Mouse (Mus musculus) kidney, embryonic 15.5 days (tissue): ENCODE data around the gene Degs2. TPM values are rescaled to one million over a fixed set of nuclear protein-coding genes. Genes with fewer than 3 reads are reported as not detected.

Experiments used
- ATAC-seq: fragments of 200-750 bp; cut with Nextera tagmentation; replicated peaks from 2 replicates; pipeline ENCODE4 v1.8.0; 2017; ENCODE audit warnings: moderate TSS enrichment; ENCODE audit not compliant: low FRiP score
- H3K27ac ChIP-seq: fragments of 300-500 bp; sonication (generic); 2 replicates; pipeline ENCODE4 v1.5.1; 2015; ENCODE audit warnings: mild to moderate bottlenecking, inconsistent platforms
- H3K27me3 ChIP-seq: fragments of 300-500 bp; sonication (generic); 2 replicates; pipeline ENCODE4 v1.6.1; 2015; ENCODE audit warnings: inconsistent platforms
- H3K36me3 ChIP-seq: fragments of 300-500 bp; sonication (generic); 2 replicates; pipeline ENCODE4 v1.6.1; 2015; ENCODE audit warnings: inconsistent platforms
- H3K4me1 ChIP-seq: fragments of 300-500 bp; sonication (generic); 2 replicates; pipeline ENCODE4 v1.6.1; 2015; ENCODE audit warnings: inconsistent platforms
- H3K4me2 ChIP-seq: fragments of 300-500 bp; sonication (generic); 2 replicates; pipeline ENCODE4 v1.6.1; 2015; ENCODE audit warnings: moderate library complexity, mild to moderate bottlenecking, inconsistent platforms
- H3K4me3 ChIP-seq: fragments of 300-500 bp; sonication (generic); replicated peaks from 2 replicates; pipeline ENCODE4 v1.5.1; 2015; ENCODE audit warnings: mild to moderate bottlenecking, inconsistent platforms
- H3K9ac ChIP-seq: fragments of 300-500 bp; sonication (generic); 2 replicates; pipeline ENCODE4 v1.6.1; 2015; ENCODE audit warnings: mild to moderate bottlenecking, inconsistent platforms
- H3K9me3 ChIP-seq: fragments of 300-500 bp; sonication (generic); replicated peaks from 2 replicates; pipeline ENCODE4 v1.6.1; 2016; ENCODE audit warnings: inconsistent platforms
- WGBS: fragments of 180-500 bp; shearing (Covaris S2); methylation state at CpG from one replicate; pipeline ENCODE4 v1.1.7; 2015; ENCODE audit warnings: mixed read lengths; 5-methylcytosine and 5-hydroxymethylcytosine counted together
- polyA plus RNA-seq: library from polyadenylated mRNA; unstranded; fragments of >200 nt; fragmentation: Nextera tagmentation; extraction: Ambion mirVana; gene quantifications from 2 replicates; pipeline ENCODE4 v1.2.1, GENCODE M21; 2015

Degs2 gene
- 7.0 and 8.8 TPM in 2 replicates for polyA plus RNA-seq

DNA sequence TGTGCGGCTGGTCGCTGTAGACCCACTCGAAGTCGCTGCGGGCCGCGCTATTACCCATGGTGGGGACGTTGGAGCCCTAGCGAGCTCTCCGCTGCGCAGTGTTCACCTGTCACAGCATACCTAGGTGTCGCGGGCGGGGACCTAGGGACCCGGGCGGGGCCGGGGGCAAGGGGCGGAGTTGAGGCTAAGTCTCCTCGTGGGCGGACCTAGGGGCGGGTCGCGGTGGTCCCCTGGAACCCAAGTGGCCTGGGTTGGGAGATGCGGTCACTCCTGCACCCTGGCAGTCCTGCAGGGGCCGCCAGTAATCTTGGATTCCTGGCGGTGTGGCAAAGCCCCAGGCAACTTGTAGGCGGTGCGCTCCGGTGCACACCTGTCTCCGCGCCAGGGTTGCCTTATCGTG lies at the start of gene Degs2:
TSS of gene Degs2 (minus strand) at position 131 of the 400 bp plus-strand sequence.
- Histone ChIP-seq H3K27me3 (peaks cover 45% of the 10 kb centered on the region), H3K4me3 (peak within 1 kb of the TSS; percentile 42), H3K9me3 (no peaks in the 10 kb centered on the region), H3K4me1 (peaks cover 39% of the 10 kb centered on the region), H3K27ac (no peak within 1 kb of the TSS), H3K4me2 (peak within 1 kb of the TSS; percentile 61), H3K9ac (no peak within 1 kb of the TSS), H3K36me3 (no peaks in the 10 kb centered on the region)
- peak; percentile 88 for ATAC-seq
- under 1% methylated on average over 32 of the region's 32 CpGs for WGBS

DNA sequence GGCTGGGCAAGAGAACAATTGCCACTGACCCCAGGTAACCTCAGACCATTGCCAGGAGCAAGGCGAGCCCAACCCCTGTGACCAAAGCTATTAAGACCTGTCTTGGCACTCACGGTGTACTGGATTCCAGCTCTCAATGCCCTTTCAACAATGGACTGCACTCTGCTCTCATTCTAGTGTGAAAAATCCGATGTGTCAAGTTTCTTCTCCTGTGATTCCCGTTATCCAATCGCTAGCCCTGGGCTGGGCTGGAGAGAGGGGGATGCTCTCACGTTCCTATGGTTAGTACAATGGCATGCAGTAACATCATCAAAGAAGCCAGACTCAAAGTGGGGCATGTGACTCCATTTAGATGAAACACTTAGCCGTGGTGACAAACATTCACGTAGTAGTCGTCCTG lies 49.7 kb upstream of the Degs2 start:
- Histone ChIP-seq H3K4me3 (no peak overlapping the region), H3K4me1 (0 out of 2 replicates have a peak, but pooled peaks cover 2% of the 10 kb centered on the region), H3K27ac (no peak overlapping the region), H3K36me3 (no peaks in the 10 kb centered on the region), H3K9me3 (no peaks in the 10 kb centered on the region), H3K9ac (no peak overlapping the region), H3K27me3 (no peaks in the 10 kb centered on the region), H3K4me2 (no peak overlapping the region)
- no peak for ATAC-seq
- WGBS: 49% methylated on average over 9 of the region's 9 CpGs

DNA sequence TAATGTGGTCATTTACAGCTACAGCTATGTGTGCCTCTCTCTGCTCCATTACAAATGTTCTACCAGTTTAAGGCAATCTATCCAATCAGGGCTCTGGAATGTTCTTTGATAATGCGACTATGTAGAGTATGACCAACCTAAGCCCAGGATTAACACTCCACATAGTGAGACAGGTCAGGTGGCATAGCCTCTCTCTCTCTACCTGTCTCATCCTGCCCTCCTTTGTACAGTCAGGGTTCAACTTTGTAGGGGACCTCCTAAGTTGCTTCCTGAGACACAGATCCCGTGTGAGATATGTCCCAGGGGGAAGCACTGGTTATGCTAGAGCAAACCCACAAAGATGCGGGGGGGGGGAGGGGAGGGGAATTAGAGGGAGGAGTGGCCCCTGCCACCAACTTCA lies 48.1 kb upstream of the Degs2 start:
- ATAC-seq: no peak
- H3K9me3 ChIP-seq: no peaks in the 10 kb centered on the region
- WGBS: 63% methylated on average over 3 of the region's 3 CpGs
- 0 out of 2 replicates have a peak, but pooled peaks cover 2% of the 10 kb centered on the region for H3K4me1 ChIP-seq
- H3K36me3 ChIP-seq: no peaks in the 10 kb centered on the region
- H3K27me3 ChIP-seq: no peaks in the 10 kb centered on the region
- H3K9ac ChIP-seq: no peak overlapping the region
- H3K4me2 ChIP-seq: no peak overlapping the region
- no peak overlapping the region for H3K27ac ChIP-seq
- no peak overlapping the region for H3K4me3 ChIP-seq

DNA sequence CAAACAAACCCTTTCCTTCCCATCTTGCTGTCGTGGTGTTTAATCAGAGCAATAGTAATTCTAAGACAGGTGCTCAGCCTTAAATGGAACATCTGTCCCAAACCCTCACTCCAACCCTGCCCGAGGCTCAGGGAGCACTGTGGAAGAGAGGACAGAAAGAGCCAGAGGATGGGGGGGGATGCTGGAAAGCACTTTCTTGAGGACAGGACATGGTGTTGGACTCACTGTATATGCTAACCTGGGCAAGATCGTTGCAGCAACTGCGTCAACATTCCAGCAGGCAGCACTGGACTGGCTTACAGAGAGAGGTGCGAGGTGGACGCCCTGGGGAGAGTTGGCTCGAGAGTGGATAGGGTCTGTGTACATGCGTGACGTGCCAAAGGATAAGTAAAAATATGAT lies 47.3 kb upstream of the Degs2 start:
- Histone ChIP-seq H3K9me3 (no peaks in the 10 kb centered on the region), H3K4me1 (0 out of 2 replicates have a peak, but pooled peaks cover 2% of the 10 kb centered on the region), H3K27me3 (no peaks in the 10 kb centered on the region), H3K9ac (no peak overlapping the region), H3K4me3 (no peak overlapping the region), H3K36me3 (no peaks in the 10 kb centered on the region), H3K4me2 (no peak overlapping the region), H3K27ac (no peak overlapping the region)
- 81% methylated on average over 9 of the region's 9 CpGs for WGBS
- no peak for ATAC-seq

DNA sequence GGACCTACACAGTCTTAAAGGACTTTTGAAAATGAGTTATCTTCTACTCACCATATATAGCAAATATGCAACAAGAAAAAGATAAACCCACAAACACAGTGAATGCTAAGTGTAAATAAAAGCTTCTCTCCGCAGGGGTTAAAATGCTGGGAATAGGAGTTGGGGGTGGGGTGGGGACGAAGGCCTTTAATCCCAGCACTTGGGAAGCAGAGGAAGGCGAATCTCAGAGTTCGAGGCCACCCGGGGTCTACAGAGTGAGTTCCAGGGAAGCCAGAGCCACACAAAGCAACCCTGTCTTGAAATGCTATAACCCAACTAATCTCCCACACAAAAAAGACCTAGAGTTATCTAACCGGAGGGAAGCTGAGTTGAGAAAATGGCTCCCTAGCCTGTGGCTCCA lies 46.9 kb upstream of the Degs2 start:
- H3K27ac ChIP-seq: no peak overlapping the region
- WGBS: 79% methylated on average over 6 of the region's 6 CpGs
- ATAC-seq: no peak
- no peaks in the 10 kb centered on the region for H3K9me3 ChIP-seq
- H3K9ac ChIP-seq: no peak overlapping the region
- 0 out of 2 replicates have a peak, but pooled peaks cover 2% of the 10 kb centered on the region for H3K4me1 ChIP-seq
- H3K4me2 ChIP-seq: no peak overlapping the region
- H3K27me3 ChIP-seq: no peaks in the 10 kb centered on the region
- H3K4me3 ChIP-seq: no peak overlapping the region
- H3K36me3 ChIP-seq: no peaks in the 10 kb centered on the region

DNA sequence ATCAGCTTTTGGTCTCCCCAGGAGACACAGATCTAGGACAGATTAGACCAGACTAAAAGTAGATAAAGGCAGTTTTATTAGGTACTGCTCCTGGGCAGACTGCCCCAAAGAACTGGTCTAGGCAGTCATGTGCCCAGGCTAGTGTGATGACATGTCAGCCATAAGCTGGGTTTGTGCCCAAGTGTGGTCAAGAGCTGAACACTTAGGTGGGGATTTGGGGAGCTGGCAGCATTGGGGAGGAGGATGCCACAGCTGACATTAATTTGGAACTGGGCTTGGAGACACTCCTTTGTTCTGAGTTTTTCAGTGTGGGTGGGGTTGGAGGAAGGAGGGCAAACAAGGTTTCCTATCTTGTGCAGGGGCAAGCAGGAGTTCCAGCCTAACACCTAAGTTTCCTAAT lies 43.9 kb upstream of the Degs2 start:
- Histone ChIP-seq H3K36me3 (no peaks in the 10 kb centered on the region), H3K9ac (no peak overlapping the region), H3K4me1 (0 out of 2 replicates have a peak, but pooled peaks cover 2% of the 10 kb centered on the region), H3K4me3 (no peak overlapping the region), H3K27me3 (no peaks in the 10 kb centered on the region), H3K27ac (no peak overlapping the region), H3K4me2 (no peak overlapping the region), H3K9me3 (no peaks in the 10 kb centered on the region)
- no peak for ATAC-seq

DNA sequence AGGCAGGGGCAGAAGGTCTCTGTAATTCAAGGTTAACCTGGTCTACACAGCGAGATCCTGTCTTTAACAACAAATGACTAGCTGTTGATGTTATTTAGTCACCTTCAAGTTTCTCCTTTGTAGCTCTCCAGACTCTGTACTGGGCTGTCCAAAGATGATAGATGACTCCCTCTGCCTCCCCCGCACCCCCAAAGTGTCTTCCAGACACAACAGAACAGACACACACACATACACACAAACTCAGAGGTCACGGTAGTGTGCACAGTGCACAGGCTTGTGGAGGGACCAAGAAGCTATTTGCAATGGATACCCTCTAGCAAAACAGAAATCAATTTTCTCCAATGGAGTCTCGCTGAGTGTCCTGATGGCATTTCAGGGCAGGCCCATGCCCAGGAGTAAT lies 40.1 kb upstream of the Degs2 start:
- no peaks in the 10 kb centered on the region for H3K9me3 ChIP-seq
- H3K9ac ChIP-seq: no peak overlapping the region
- H3K36me3 ChIP-seq: no peaks in the 10 kb centered on the region
- no peak for ATAC-seq
- no peak overlapping the region for H3K4me2 ChIP-seq
- no peak overlapping the region for H3K4me3 ChIP-seq
- H3K27me3 ChIP-seq: no peaks in the 10 kb centered on the region
- no peaks in the 10 kb centered on the region for H3K4me1 ChIP-seq
- 49% methylated on average over 4 of the region's 4 CpGs for WGBS
- no peak overlapping the region for H3K27ac ChIP-seq

DNA sequence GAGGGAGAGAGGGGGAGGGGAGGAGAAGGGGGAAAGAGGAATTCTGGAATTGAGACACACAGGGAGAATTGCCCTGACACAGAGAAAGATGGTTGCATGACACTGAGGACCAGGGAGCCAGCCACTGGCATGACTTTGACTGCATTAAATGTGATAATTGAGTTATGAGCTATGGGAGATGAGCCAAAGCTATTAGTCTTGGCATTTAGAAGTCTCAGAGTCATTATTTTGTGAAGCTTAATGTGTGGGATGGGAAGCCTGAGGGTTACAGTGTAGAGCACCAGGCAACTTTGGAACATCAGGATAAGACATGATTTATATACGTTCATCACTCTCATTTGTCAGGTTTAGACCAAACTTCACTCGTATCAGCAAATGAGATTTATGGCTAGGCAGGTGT lies 39.4 kb upstream of the Degs2 start:
- H3K27me3 ChIP-seq: no peaks in the 10 kb centered on the region
- H3K9ac ChIP-seq: no peak overlapping the region
- no peak overlapping the region for H3K27ac ChIP-seq
- no peak for ATAC-seq
- H3K4me3 ChIP-seq: no peak overlapping the region
- WGBS: 70% methylated on average over 2 of the region's 2 CpGs
- H3K4me2 ChIP-seq: no peak overlapping the region
- no peaks in the 10 kb centered on the region for H3K4me1 ChIP-seq
- no peaks in the 10 kb centered on the region for H3K36me3 ChIP-seq
- H3K9me3 ChIP-seq: no peaks in the 10 kb centered on the region

DNA sequence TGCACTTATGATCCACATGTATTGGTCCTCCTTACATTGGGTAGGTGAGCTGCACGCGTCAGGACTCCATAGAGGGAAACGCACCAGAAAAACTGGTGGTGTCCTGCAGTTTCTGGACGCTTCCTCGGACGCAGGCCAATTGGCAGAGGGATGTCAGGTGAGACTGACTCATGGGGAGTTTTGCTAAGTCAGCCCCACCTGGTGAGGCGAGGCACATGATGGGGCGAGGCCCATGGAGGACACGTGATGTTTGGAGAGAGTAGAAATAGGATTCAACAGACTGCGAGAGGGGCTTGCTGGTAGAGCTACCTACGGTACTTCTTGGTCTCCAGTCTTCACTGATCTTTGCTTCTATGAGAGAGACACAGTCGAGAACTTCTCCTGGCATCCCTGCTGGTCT lies 36.6 kb upstream of the Degs2 start:
- H3K4me1 ChIP-seq: no peaks in the 10 kb centered on the region
- H3K9ac ChIP-seq: no peak overlapping the region
- H3K36me3 ChIP-seq: no peaks in the 10 kb centered on the region
- 94% methylated on average over 12 of the region's 12 CpGs for WGBS
- H3K4me2 ChIP-seq: no peak overlapping the region
- no peak overlapping the region for H3K27ac ChIP-seq
- no peak for ATAC-seq
- no peak overlapping the region for H3K4me3 ChIP-seq
- no peaks in the 10 kb centered on the region for H3K9me3 ChIP-seq
- no peaks in the 10 kb centered on the region for H3K27me3 ChIP-seq

DNA sequence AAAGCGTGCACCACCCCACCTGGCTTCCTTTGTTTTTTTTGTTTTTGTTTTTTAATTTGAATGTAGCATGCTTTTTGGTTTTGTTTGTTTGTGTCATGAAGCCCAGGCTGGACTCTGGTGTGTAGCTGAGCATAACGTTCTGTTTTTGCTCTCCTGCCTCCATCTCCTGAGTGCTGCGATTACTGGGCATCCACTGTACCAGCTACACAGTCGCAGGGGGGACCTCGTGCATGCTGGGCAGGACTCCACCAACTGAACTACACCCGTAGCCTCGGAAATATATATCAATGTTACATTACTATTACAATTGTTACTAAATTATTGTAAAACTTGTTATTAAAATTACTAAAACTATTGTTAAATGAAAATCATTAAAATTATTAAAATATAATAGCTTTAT lies 35.7 kb upstream of the Degs2 start:
- Histone ChIP-seq H3K27ac (no peak overlapping the region), H3K36me3 (no peaks in the 10 kb centered on the region), H3K4me1 (no peaks in the 10 kb centered on the region), H3K9me3 (no peaks in the 10 kb centered on the region), H3K27me3 (no peaks in the 10 kb centered on the region), H3K9ac (no peak overlapping the region), H3K4me3 (no peak overlapping the region), H3K4me2 (no peak overlapping the region)
- 86% methylated on average over 7 of the region's 7 CpGs for WGBS
- no peak for ATAC-seq

DNA sequence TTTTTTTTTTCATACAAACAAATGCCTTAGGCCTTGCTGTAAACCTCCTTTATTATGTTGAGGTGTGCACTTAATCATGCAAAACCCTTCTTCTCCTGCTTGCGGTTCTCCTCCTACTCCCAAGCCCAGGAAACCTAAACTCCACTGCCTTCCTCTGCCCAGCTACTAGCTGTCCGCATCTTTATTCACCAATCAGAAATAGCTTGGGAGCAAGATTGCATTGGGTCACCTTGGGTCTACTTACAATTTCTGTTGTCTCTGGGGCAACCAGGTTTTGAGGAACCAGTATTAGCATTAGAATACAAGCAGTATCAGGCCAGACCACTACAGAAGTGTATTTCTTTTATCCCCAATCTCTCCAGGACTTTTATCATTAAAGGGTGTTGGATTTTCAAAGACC lies 32.3 kb upstream of the Degs2 start:
- Histone ChIP-seq H3K4me3 (no peak overlapping the region), H3K4me1 (no peaks in the 10 kb centered on the region), H3K27me3 (no peaks in the 10 kb centered on the region), H3K4me2 (no peak overlapping the region), H3K36me3 (no peaks in the 10 kb centered on the region), H3K9ac (no peak overlapping the region), H3K9me3 (no peaks in the 10 kb centered on the region), H3K27ac (no peak overlapping the region)
- ATAC-seq: no peak
- 90% methylated on average over 2 of the region's 2 CpGs for WGBS

DNA sequence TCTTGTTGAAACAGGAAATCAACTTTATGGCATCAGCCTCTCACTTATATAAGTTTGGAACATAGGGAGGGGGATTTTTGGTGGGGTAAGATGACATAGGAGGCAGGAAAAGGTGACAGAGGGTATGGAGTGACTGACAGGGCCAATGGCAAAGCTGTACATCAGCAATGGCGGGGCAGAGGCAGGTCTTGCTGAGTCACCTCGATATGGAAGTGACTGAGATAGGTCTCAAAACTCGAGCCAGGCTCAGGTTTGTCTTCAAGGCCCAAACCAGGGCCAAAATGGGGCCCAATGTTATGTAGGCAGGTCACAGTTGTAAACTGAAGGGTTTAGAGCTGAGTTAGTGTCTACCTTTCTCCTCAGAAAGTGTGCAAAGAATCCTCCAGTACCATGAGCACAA lies 21.7 kb upstream of the Degs2 start:
- 87% methylated on average over 3 of the region's 3 CpGs for WGBS
- H3K9ac ChIP-seq: no peak overlapping the region
- no peak for ATAC-seq
- no peaks in the 10 kb centered on the region for H3K36me3 ChIP-seq
- H3K4me1 ChIP-seq: no peaks in the 10 kb centered on the region
- no peaks in the 10 kb centered on the region for H3K27me3 ChIP-seq
- H3K4me2 ChIP-seq: no peak overlapping the region
- H3K4me3 ChIP-seq: no peak overlapping the region
- no peak overlapping the region for H3K27ac ChIP-seq
- H3K9me3 ChIP-seq: no peaks in the 10 kb centered on the region

DNA sequence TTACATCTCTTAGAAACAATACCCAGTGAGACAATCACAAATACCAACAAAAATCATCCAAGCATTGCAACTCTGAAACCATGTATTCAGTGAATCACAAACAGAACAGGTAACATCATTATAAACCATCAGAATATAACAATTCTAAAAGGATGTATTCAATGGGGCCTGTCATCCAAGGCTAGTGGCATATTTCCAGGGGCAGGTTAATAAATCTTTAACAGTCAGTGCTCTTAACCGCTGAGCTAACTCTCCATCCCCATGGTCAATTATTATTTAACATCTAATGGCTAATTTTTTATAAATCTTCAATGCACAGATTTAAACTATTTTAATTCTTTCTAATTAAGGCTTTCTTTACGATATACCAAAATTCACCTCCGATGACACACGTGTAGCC lies 20.3 kb upstream of the Degs2 start:
- ATAC-seq: no peak
- no peak overlapping the region for H3K27ac ChIP-seq
- no peak overlapping the region for H3K4me3 ChIP-seq
- WGBS: 89% methylated on average over 4 of the region's 4 CpGs
- H3K9ac ChIP-seq: no peak overlapping the region
- H3K4me2 ChIP-seq: no peak overlapping the region
- no peaks in the 10 kb centered on the region for H3K4me1 ChIP-seq
- no peaks in the 10 kb centered on the region for H3K27me3 ChIP-seq
- H3K9me3 ChIP-seq: no peaks in the 10 kb centered on the region
- no peaks in the 10 kb centered on the region for H3K36me3 ChIP-seq
